Mouse (Mus musculus) ovary, adult 18-20 months (tissue): ENCODE data around the gene Stn1.

ENCODE experiments used
- DNase-seq: peaks from one replicate; pipeline ENCODE4 v3.0.0; 2022; ENCODE audit warnings: low spot score, mixed read lengths

Gene Stn1

GRCm38 (mm10) chr19:47451476-47452113 is 85.7 kb downstream of the Stn1 start:
- no peak for DNase-seq
